Mouse (Mus musculus): ENCODE measurements around the gene Mns1.
A peak's percentile ranks its signal among the peaks of the same experiment; 100 is the strongest.

The Mns1 gene

DNA sequence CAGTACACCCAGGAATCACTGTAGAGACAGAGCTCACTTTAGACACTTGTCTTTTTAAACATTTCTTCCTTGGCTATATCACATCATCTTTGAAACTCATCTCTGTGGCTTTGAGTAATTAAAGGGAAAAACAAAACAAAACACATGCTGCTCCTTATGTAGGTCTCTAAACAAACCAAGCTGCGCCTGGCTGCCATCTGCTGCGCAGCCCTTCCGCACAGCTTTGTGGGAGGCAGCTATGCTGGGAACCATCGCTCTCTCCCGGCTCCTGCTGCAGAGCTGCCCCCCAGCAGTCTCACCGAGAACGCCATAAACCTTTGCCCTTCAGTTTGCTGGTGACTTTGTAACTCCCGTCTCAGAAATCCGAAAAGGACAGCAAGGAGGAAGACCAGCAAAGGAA, 37.7 kb downstream of the Mns1 start:
- DNase-seq (ENCODE audit: low spot score): no peak

DNA sequence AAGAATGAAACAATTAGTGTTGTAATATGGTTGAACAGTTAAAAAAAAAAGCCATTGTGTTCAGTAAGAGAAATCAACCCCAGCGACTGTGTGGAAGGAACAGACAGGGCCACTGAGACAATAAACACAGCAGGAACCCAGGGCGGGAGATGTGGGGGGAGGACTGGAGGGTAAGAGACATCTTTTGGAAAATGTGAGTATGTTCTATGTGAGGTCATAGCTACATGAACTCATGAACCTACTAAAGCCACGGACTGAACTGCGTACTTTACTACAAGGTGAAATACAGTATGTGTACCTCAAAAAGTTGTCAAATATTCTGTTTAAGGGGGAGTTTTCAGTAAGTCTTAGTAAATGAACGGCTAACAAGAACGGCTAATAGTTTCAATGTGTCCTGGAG, 39.5 kb downstream of the Mns1 start:
- DNase-seq (ENCODE audit: low spot score): no peak

DNA sequence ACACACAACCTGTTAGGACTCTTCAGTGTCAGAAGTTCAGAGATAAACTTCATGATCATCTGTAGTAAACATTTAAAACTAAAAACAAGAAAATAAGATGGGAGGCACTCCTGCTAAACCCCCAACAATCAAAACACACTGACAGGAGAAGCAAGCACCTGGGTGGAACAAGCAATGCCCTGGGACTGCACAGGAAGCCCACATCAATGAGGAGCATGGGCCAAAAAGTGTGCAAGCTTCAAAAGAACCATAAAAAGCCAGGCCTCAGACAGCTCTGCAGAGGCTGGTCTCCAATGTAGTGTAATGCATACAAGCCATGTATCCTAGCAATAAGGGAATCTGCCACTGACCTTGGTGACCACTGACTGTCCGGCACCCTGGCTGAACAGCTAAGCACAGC, 41.5 kb downstream of the Mns1 start:
- DNase-seq (ENCODE audit: low spot score): no peak

DNA sequence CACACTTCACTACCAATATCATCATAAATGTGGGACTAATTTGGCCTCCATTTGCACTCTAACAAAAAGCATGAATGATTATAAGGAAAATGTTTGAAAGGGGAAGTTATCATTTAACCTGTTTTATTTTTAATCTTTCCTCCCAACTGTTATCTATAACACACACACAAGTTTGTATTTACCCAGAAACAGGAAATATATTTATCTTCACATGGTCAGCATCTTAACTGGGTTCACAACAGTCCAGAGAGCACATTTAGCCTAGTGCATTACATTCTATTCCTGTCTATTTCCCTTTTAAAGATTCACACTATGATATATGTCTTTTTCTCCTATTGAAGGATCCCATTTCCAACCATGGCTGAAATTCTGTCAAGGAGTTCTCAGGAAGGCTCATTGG, 50.7 kb downstream of the Mns1 start:
- DNase-seq (ENCODE audit: low spot score): no peak

DNA sequence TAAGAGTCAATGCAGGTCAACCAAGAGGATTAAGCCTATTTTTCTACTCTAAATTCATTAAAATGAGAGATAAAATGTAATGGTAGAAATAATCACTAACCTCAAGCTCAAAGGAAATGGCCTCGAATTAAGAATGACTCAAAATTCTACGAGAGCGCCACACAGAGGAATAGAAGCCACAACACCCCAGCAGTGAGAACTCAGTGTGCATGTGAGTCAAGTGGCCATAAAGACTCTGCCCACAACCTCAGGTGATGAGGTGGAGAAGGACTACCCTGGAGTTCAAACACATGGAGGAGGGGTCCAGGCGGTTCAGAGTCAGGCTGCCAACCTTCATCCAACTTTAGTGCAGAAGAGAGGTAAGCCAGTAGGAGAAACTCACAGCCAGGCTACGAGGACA, 51.3 kb downstream of the Mns1 start:
- DNase-seq (ENCODE audit: low spot score): no peak

DNA sequence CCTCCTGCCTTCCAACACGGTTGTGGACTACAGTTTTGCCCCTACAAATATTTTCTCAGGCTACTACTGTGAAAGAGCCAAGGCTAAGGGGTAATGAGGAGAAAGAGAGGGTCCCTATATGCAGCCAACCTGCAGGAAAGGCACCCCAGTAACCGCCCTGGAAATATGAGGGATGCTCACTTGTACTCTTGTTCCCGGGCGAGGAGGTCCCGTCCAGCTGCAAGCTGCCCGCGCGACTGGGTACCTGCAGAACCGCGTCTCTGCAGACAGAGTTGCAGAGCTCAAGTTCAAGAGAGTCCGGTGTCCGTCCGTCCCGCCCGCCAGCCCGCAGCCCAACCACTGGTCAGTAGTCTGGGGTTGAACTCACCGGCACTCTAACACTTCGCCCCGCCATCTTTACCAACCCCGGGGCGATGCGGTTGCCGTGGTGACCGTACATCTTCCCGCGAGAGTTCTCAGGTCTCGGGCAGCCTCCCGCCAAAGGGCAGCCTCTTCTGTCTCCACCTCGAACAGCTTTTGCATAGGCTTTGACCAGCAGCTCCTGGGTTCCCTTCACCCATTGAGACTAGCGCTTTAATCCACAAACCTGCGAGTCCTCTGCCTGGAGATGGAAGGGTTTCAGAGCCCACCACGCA, 53.9 kb downstream of the Mns1 start:
- DNase-seq (ENCODE audit: low spot score): peak; percentile 93

DNA sequence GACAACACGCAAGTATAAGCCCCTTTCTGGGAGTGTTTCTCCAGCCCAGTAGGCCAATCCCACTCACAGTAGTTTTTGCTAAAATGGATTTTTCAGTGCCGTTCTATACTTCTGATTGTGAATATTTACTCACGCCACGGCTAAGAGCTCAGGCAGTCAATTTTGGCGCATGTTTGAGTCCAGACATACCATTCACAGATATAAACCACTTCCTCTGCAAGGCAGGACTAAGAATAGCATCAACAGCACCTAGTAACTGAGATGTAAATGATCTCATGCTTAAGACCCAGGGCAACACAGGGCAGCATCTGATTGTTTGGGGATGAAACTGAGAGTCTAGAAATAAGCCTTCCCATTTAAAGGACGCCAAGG, 54.4 kb downstream of the Mns1 start, which contains the start of gene Tex9:
TSS of gene Tex9 (minus strand) at position 19 of the 372 bp plus-strand sequence.
- no peak for DNase-seq (ENCODE audit: low spot score)

DNA sequence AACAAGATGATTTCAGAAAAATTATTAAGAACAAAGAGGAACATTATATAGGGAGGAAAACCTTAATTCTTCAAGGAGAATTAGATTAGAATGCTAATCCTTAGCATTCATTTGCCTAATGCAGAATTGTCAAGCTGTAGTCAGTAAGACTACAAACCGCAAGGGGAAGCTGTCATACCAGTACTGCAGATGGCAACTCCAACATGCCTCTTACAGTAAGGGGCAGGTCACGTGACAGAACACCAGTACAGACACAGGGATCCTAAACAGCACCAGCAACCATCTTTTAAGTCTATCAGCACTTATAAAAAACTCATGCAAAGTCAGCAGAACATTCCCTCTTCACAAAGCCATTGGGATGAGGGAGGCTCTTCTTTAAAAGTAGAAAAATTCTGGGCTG, 55.7 kb downstream of the Mns1 start:
- no peak for DNase-seq (ENCODE audit: low spot score)

DNA sequence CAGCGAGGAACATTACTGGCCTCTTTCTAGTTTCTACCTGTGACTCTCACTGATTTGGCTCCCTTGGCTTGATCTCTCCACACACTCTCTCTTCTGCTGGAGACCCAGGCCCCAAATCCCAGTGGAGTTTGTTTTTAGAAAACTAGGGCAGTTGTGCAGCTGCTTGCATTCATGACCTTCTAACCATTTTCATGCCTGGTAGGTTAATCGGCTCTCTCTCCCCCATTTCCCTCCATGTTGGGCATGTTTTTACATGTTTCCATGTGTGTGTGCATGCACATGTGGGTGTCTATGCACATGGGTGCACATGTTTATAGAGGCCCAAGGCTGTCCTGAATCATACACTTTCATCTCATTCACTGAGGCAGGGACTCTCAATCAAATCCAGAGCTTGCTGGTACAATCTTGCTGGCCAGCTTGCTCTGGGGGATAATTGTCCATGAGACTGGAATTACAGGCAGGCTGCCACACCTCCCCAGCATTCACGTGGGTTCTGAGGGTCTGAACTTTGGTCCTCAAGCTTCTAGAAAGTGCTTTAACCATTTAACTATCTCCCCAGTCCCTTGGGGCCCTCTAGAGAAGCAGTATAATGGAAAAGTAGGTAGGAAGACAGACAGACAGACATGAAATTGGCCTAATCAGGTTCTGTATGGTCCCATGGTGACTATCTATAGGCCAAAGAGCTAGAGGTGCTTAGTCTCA, 56.3 kb downstream of the Mns1 start:
- no peak for DNase-seq (ENCODE audit: low spot score)

DNA sequence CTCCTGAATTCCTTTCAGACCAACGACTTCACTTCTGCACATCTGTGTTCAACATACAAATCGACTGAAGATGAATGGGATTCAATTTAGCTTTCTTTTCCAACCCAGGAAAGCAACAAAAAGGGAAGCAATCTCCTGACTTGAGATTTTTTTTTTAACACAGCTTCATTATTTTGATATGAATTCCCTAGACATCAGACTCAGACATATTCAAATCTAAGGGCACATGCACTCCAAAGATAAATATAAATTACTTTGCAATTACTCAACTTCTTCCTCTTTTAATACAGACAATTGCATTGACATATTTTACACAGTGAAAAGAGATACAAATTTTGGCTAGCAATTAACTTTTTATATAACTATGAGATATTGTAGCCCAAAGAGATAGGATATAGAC, 58.9 kb downstream of the Mns1 start:
- DNase-seq (ENCODE audit: low spot score): no peak

DNA sequence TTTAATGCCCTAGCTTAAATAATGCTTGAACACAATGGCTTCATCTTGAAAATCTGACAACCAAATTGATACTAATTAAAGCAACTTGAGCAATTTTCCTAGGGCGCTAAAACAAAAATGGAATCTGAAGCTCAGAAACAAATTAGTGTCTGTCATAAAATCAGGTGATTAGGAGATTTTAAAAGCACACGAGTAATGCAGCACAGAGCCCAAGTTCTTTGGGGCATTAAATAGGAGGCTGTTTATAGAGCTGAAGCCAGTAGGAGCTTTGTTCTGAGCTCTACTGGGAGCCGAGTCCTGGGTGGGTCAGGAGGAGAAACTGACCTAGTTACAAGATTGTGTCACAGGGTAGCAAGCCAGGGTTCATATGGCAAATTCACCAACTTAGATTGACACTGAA, 59.4 kb downstream of the Mns1 start:
- no peak for DNase-seq (ENCODE audit: low spot score)

Data from testis, postnatal 14 days (tissue).